Comparison of ENCODE assay signal across 8 mouse cellular contexts in genomic region chr13:119408021-119408420, GRCm38 (mm10). TPM values are rescaled to one million over a fixed set of nuclear protein-coding genes. Genes with fewer than 3 reads are reported as not detected.
A peak's percentile ranks its signal among the peaks of the same experiment; 100 is the strongest.
DNase-seq lines count a peak whose midpoint lies in the region; ATAC-seq and TF ChIP-seq lines count a peak whose summit lies in the region.

No protein-coding gene starts in this region.

- H3K9ac ChIP-seq in forebrain, postnatal 0 days, result no peak overlapping the region; the same call in 1 of the 2 replicates
- H3K9ac ChIP-seq in hindbrain, embryonic 14.5 days, result peak overlapping the region; percentile 82
- H3K9ac ChIP-seq in liver, embryonic 12.5 days, result peak overlapping the region; percentile 74
- peak overlapping the region; percentile 87 for H3K9ac ChIP-seq in neural tube, embryonic 15.5 days (replicated peaks)

- peak; percentile 12 for DNase-seq in ovary, postnatal 36 days (ENCODE audit: low spot score)
- no peak for DNase-seq in ovary, adult 18-20 months (ENCODE audit: low spot score)
- DNase-seq in forebrain, postnatal 0 days, result peak; percentile 4
- DNase-seq in hindbrain, embryonic 14.5 days (ENCODE audit: low spot score), result no peak
- DNase-seq in frontal cortex, postnatal 10 days (ENCODE audit: low spot score in 2 of 2), result no peak
- DNase-seq in urinary bladder, postnatal 25 days (ENCODE audit: low spot score), result no peak

- ATAC-seq in forebrain, postnatal 0 days, result no peak
- ATAC-seq in hindbrain, embryonic 14.5 days (ENCODE audit: low FRiP score), result 0 out of 2 replicates have a peak, but pooled peaks have one; percentile 13
- peak; percentile 51 for ATAC-seq in liver, embryonic 12.5 days
- ATAC-seq in neural tube, embryonic 15.5 days (ENCODE audit: low FRiP score), result 0 out of 2 replicates have a peak, but pooled peaks have one; percentile 2

- no peak overlapping the region for H3K27ac ChIP-seq in forebrain, postnatal 0 days (ENCODE audit: low read depth, low read length)
- no peak overlapping the region for H3K27ac ChIP-seq in hindbrain, embryonic 14.5 days
- H3K27ac ChIP-seq in liver, embryonic 12.5 days, result peak overlapping the region; percentile 81
- no peak overlapping the region for H3K27ac ChIP-seq in neural tube, embryonic 15.5 days (replicated peaks)

- TF ChIP-seq CTCF in forebrain, postnatal 0 days (IDR thresholded peaks at IDR 0.05; ENCODE audit: low read depth), result no peak

- H3K4me2 ChIP-seq in forebrain, postnatal 0 days (ENCODE audit: low read depth), result peak overlapping the region; percentile 83
- peak overlapping the region; percentile 70 for H3K4me2 ChIP-seq in hindbrain, embryonic 14.5 days (replicated peaks)
- H3K4me2 ChIP-seq in liver, embryonic 12.5 days, result peak overlapping the region; percentile 88
- peak overlapping the region; percentile 74 for H3K4me2 ChIP-seq in neural tube, embryonic 15.5 days

- peak overlapping the region; percentile 59 for H3K4me3 ChIP-seq in forebrain, postnatal 0 days (ENCODE audit: low read depth, low read length)
- H3K4me3 ChIP-seq in hindbrain, embryonic 14.5 days (replicated peaks; ENCODE audit: low read length), result peak overlapping the region; percentile 79
- peak overlapping the region; percentile 75 for H3K4me3 ChIP-seq in liver, embryonic 12.5 days
- peak overlapping the region; percentile 94 for H3K4me3 ChIP-seq in neural tube, embryonic 15.5 days (replicated peaks)

- H3K9me3 ChIP-seq in forebrain, postnatal 0 days (ENCODE audit: low read length), result no peaks in the 10 kb centered on the region
- no peaks in the 10 kb centered on the region for H3K9me3 ChIP-seq in hindbrain, embryonic 14.5 days (ENCODE audit: control insufficient read depth, low read length)
- H3K9me3 ChIP-seq in liver, embryonic 12.5 days (replicated peaks), result no peaks in the 10 kb centered on the region
- H3K9me3 ChIP-seq in neural tube, embryonic 15.5 days (replicated peaks), result no peaks in the 10 kb centered on the region

- peaks cover 5% of the 10 kb centered on the region; the same call in 1 of the 2 replicates for H3K36me3 ChIP-seq in forebrain, postnatal 0 days (ENCODE audit: insufficient read depth)
- H3K36me3 ChIP-seq in hindbrain, embryonic 14.5 days (replicated peaks; ENCODE audit: control insufficient read depth, insufficient read depth), result peaks cover 13% of the 10 kb centered on the region
- H3K36me3 ChIP-seq in liver, embryonic 12.5 days, result peaks cover 13% of the 10 kb centered on the region
- peaks cover 10% of the 10 kb centered on the region for H3K36me3 ChIP-seq in neural tube, embryonic 15.5 days

- H3K4me1 ChIP-seq in forebrain, postnatal 0 days (ENCODE audit: insufficient read depth), result 0 out of 2 replicates have a peak, but pooled peaks cover 13% of the 10 kb centered on the region
- peaks cover 18% of the 10 kb centered on the region for H3K4me1 ChIP-seq in hindbrain, embryonic 14.5 days (replicated peaks; ENCODE audit: control insufficient read depth, insufficient read depth, low read length)
- H3K4me1 ChIP-seq in liver, embryonic 12.5 days, result peaks cover 33% of the 10 kb centered on the region
- peaks cover 19% of the 10 kb centered on the region for H3K4me1 ChIP-seq in neural tube, embryonic 15.5 days

- no peaks in the 10 kb centered on the region for H3K27me3 ChIP-seq in forebrain, postnatal 0 days (ENCODE audit: insufficient read depth, low read length)
- H3K27me3 ChIP-seq in hindbrain, embryonic 14.5 days (ENCODE audit: control insufficient read depth, insufficient read depth, low read length), result no peaks in the 10 kb centered on the region
- H3K27me3 ChIP-seq in liver, embryonic 12.5 days (replicated peaks), result no peaks in the 10 kb centered on the region
- no peaks in the 10 kb centered on the region for H3K27me3 ChIP-seq in neural tube, embryonic 15.5 days (replicated peaks)

- WGBS in forebrain, postnatal 0 days, result 6% methylated on average over 6 of the region's 6 CpGs
- 5% methylated on average over 6 of the region's 6 CpGs for WGBS in hindbrain, embryonic 14.5 days
- 7% methylated on average over 6 of the region's 6 CpGs for WGBS in liver, embryonic 12.5 days (ENCODE audit: insufficient replicate concordance)
- WGBS in neural tube, embryonic 15.5 days, result 1% methylated on average over 6 of the region's 6 CpGs

RNA-seq across cellular contexts. Expression of gene Paip1, which starts 20.4 kb away (rescaled TPM):
- 142 and 145 TPM in 2 replicates for total RNA-seq in forebrain, postnatal 0 days (2014; rRNA removed)
- 149 and 157 TPM in 2 replicates for polyA plus RNA-seq in forebrain, postnatal 0 days (2015; fragmentation: Nextera tagmentation; extraction: Ambion mirVana)
- 153 and 162 TPM in 2 replicates for polyA plus RNA-seq in hindbrain, embryonic 14.5 days (2014; fragmentation: Nextera tagmentation; extraction: Ambion mirVana)
- 29.6 and 30.5 TPM in 2 replicates for polyA plus RNA-seq in liver, embryonic 12.5 days (2016; fragmentation: Nextera tagmentation; extraction: Ambion mirVana)
- 135 and 154 TPM in 2 replicates for polyA plus RNA-seq in neural tube, embryonic 15.5 days (2015; fragmentation: Nextera tagmentation; extraction: Ambion mirVana)

RNA-seq across cellular contexts. Expression of gene 4833420G17Rik, which starts 54.5 kb away (rescaled TPM):
- 78.5 and 89.9 TPM in 2 replicates for total RNA-seq in forebrain, postnatal 0 days (2014; rRNA removed)
- 58.0 and 63.6 TPM in 2 replicates for polyA plus RNA-seq in forebrain, postnatal 0 days (2015; fragmentation: Nextera tagmentation; extraction: Ambion mirVana)
- 84.2 and 92.3 TPM in 2 replicates for polyA plus RNA-seq in hindbrain, embryonic 14.5 days (2014; fragmentation: Nextera tagmentation; extraction: Ambion mirVana)
- 27.6 and 29.7 TPM in 2 replicates for polyA plus RNA-seq in liver, embryonic 12.5 days (2016; fragmentation: Nextera tagmentation; extraction: Ambion mirVana)
- polyA plus RNA-seq in neural tube, embryonic 15.5 days (2015; fragmentation: Nextera tagmentation; extraction: Ambion mirVana), result 77.8 and 83.5 TPM in 2 replicates

Comparison
In these comparisons a context has a peak if more than half of its experiments do, and no peak if none do; other contexts are left out.
1. DNase-seq: peak in ovary, postnatal 36 days (single experiment) and forebrain, postnatal 0 days (single experiment); none in ovary, adult 18-20 months (single experiment), hindbrain, embryonic 14.5 days (single experiment), frontal cortex, postnatal 10 days (0 of 2) and urinary bladder, postnatal 25 days (single experiment).
2. Peak in every context shown above with its lines, with median percentiles within 50 percentile points of each other: H3K4me2 ChIP-seq and H3K4me3 ChIP-seq.